Mouse (Mus musculus) heart, postnatal 0 days (tissue): ENCODE data around the gene Smo. TPM values are rescaled to one million over a fixed set of nuclear protein-coding genes. Genes with fewer than 3 reads are reported as not detected.

ENCODE experiments used
- ATAC-seq: fragments of 200-750 bp; cut with Nextera tagmentation; 2 replicates; pipeline ENCODE4 v1.8.0; 2017; ENCODE audit warnings: low read depth, moderate number of reproducible peaks, moderate library complexity; ENCODE audit not compliant: insufficient read depth
- DNase-seq: peaks from one replicate; pipeline ENCODE4 v3.0.0-alpha.2; 2016; ENCODE audit warnings: low spot score
- H3K27ac ChIP-seq: fragments of 300-500 bp; sonication (generic); 2 replicates; pipeline ENCODE4 v1.5.1; 2014; ENCODE audit warnings: low read depth, mild to moderate bottlenecking
- H3K27me3 ChIP-seq: fragments of 300-500 bp; sonication (generic); 2 replicates; pipeline ENCODE4 v1.6.1; 2014; ENCODE audit warnings: low read length, mixed read lengths; ENCODE audit not compliant: control insufficient read depth, insufficient read depth
- H3K36me3 ChIP-seq: fragments of 300-500 bp; sonication (generic); replicated peaks from 2 replicates; pipeline ENCODE4 v1.6.1; 2014; ENCODE audit warnings: low read length, mixed read lengths; ENCODE audit not compliant: control insufficient read depth, insufficient read depth
- H3K4me1 ChIP-seq: fragments of 300-500 bp; sonication (generic); 2 replicates; pipeline ENCODE4 v1.6.1; 2014; ENCODE audit warnings: antibody characterized with exemption; ENCODE audit not compliant: control insufficient read depth, insufficient read depth
- H3K4me2 ChIP-seq: fragments of 300-500 bp; sonication (generic); 2 replicates; pipeline ENCODE4 v1.6.1; 2014; ENCODE audit warnings: low read depth, mild to moderate bottlenecking, low read length, moderate library complexity
- H3K4me3 ChIP-seq: fragments of 300-500 bp; sonication (generic); 2 replicates; pipeline ENCODE4 v1.5.1; 2014; ENCODE audit warnings: low read depth, low read length
- H3K9ac ChIP-seq: fragments of 300-500 bp; sonication (generic); replicated peaks from 2 replicates; pipeline ENCODE4 v1.6.1; 2014; ENCODE audit warnings: low read depth, low read length, mixed read lengths
- H3K9me3 ChIP-seq: fragments of 300-500 bp; sonication (generic); replicated peaks from 2 replicates; pipeline ENCODE4 v1.6.1; 2016; ENCODE audit warnings: low read length; ENCODE audit not compliant: control insufficient read depth
- CTCF ChIP-seq: IDR thresholded peaks from 2 replicates; pipeline ENCODE4 v1.5.1; 2016; ENCODE audit warnings: antibody characterized with exemption, control low read depth, low read depth
- EP300 ChIP-seq: IDR thresholded peaks from 2 replicates; pipeline ENCODE4 v1.6.1; 2016; ENCODE audit warnings: antibody characterized with exemption, low read depth
- WGBS: fragments of 180-500 bp; shearing (Covaris S2); extraction: QIAGEN DNeasy Blood & Tissue Kit; methylation state at CpG from one replicate; pipeline ENCODE4 v1.1.7; 2014; 5-methylcytosine and 5-hydroxymethylcytosine counted together
- polyA plus RNA-seq: library from polyadenylated mRNA; unstranded; fragments of >200 nt; fragmentation: Nextera tagmentation; extraction: Ambion mirVana; gene quantifications from 2 replicates; pipeline ENCODE4 v1.2.1, GENCODE M21; 2015
- total RNA-seq: library from RNA; depleted of rRNA; stranded (reverse); fragments of >200 nt; gene quantifications from 2 replicates; pipeline ENCODE4 v1.2.3, GENCODE M21; 2014; ENCODE audit warnings: low replicate concordance

Smo gene
- total and polyA plus RNA-seq, 2 experiments from 2014 or later: 7.1 to 50.9 TPM

DNA sequence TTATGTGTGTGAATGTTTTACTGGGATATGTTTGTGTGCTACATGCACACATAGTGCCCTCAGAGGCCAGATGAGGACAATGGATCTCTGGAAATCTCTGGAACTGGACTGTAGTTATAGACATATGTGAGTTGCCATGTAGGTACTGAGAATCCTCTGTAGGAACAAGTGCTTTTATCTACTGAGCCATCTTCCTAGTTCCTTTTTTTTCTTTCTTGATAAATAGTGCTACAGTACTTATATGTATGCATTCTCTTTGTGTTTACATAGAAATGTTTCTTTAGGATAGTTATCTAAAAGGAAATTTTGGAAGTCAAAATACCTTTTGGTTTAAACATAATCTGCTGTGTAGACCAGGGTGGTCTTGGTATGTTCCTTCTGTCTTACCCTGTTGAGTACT is 44.8 kb downstream of the Smo start:
- DNase-seq (no peak), ATAC-seq (no peak)
- no peaks in the 10 kb centered on the region for H3K9me3 ChIP-seq
- TF ChIP-seq CTCF (no peak), EP300 (no peak)
- no peak overlapping the region for H3K27ac ChIP-seq
- H3K4me2 ChIP-seq: no peak overlapping the region
- H3K4me3 ChIP-seq: no peak overlapping the region
- no peaks in the 10 kb centered on the region for H3K36me3 ChIP-seq
- no peaks in the 10 kb centered on the region for H3K27me3 ChIP-seq
- H3K4me1 ChIP-seq: no peaks in the 10 kb centered on the region
- no peak overlapping the region for H3K9ac ChIP-seq

DNA sequence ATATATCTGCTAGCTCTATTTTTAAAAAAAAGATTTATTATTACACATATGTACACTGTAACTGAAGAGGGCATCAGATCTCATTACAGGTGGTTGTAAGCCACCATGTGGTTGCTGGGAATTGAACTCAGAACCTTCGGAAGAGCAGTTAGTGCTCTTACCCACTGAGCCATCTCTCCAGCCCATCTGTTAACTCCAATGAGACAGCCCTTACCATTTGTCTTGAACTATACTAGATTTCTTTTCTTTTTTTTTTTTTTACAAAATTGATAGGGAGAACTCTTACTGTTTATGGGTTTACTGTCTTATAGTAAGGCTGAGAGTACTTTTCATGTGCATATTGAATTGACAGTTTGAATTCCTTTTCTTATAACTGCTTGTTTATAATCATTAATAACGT is 45.3 kb downstream of the Smo start:
- H3K36me3 ChIP-seq: no peaks in the 10 kb centered on the region
- H3K4me3 ChIP-seq: no peak overlapping the region
- ATAC-seq: no peak
- 90% methylated on average over 2 of the region's 2 CpGs for WGBS
- no peak for TF ChIP-seq CTCF
- TF ChIP-seq EP300: no peak
- no peak overlapping the region for H3K4me2 ChIP-seq
- no peak overlapping the region for H3K27ac ChIP-seq
- H3K9ac ChIP-seq: no peak overlapping the region
- no peaks in the 10 kb centered on the region for H3K4me1 ChIP-seq
- H3K27me3 ChIP-seq: no peaks in the 10 kb centered on the region
- H3K9me3 ChIP-seq: no peaks in the 10 kb centered on the region
- DNase-seq: no peak

DNA sequence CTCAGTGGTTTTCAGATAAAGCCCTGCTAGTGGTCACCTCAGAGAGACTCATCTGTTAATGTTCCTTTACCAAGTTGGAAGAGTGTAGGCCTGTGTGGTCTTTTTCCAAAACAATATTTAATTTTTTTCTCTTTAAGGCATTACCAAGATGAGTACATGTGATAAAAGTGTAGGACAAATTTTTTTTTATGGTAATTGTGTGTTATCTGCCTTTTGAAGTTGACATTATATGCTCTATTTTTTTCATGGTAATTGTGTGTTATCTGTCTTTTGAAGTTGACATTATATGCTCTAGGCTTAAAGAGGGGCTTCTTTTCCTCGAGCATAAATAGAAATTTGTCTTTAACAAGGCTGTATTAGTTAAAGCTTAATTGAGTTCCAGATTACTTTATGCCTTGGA is 46.9 kb downstream of the Smo start:
- no peak overlapping the region for H3K27ac ChIP-seq
- H3K4me2 ChIP-seq: no peak overlapping the region
- no peak overlapping the region for H3K9ac ChIP-seq
- H3K9me3 ChIP-seq: no peaks in the 10 kb centered on the region
- ATAC-seq: no peak
- no peak for DNase-seq
- no peak for TF ChIP-seq CTCF
- no peak for TF ChIP-seq EP300
- H3K4me1 ChIP-seq: no peaks in the 10 kb centered on the region
- no peaks in the 10 kb centered on the region for H3K27me3 ChIP-seq
- no peak overlapping the region for H3K4me3 ChIP-seq
- H3K36me3 ChIP-seq: no peaks in the 10 kb centered on the region
- 60% methylated on average over 1 of the region's 1 CpGs for WGBS

DNA sequence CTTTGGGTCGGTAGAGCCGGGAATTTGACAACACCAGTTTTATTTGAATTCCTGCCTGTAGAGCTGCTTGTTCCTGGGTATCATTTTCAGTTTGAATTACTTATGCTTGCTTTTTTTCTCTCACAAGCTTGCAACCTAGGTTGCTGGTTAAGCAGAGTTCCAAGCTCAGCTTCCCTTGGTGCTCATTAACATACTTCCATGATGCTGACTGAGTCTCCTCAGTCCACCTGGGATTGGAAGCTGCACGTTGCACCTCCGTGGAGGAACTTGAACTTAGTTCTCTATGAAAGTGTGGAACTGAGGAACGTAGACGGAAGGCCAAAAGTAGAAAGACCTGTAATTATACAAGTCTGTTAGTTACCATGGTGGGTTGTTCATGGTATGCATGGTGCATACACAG is 48.7 kb downstream of the Smo start:
- H3K27me3 ChIP-seq: no peaks in the 10 kb centered on the region
- no peaks in the 10 kb centered on the region for H3K36me3 ChIP-seq
- H3K4me2 ChIP-seq: no peak overlapping the region
- no peak overlapping the region for H3K27ac ChIP-seq
- WGBS: 87% methylated on average over 6 of the region's 6 CpGs
- TF ChIP-seq EP300 (no peak), CTCF (no peak)
- ATAC-seq (no peak), DNase-seq (no peak)
- H3K9ac ChIP-seq: no peak overlapping the region
- no peaks in the 10 kb centered on the region for H3K9me3 ChIP-seq
- H3K4me1 ChIP-seq: no peaks in the 10 kb centered on the region
- no peak overlapping the region for H3K4me3 ChIP-seq

DNA sequence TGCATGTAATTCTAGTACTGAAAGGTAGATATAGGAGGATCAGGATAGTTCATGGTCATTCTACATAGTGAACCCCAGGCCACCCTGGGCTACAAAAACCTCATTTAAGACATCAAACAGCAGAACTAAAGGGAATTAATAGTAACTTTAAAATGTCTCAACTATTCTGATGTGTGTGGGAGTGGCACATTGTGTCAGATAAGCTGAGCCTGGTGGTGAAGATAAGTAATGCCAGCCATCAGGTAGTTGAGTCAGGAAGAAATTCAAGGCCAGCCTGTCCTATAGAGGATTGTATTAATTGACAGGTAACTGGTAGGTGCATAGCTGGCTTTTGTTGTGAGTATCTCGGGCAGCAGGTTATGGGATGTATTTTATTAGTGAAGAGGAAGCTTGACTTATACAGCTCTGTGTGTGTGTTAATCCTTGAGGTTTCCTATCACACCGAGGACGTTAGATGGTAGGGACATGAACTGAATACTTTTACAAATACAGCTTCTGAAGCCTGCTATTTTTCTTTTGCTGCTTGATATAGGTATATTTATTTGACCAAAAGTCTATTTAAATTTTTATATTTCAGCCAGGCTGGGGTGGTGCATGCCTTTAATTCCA is 49.2 kb downstream of the Smo start:
- Histone ChIP-seq H3K4me3 (no peak overlapping the region), H3K9ac (no peak overlapping the region), H3K4me1 (no peaks in the 10 kb centered on the region), H3K4me2 (no peak overlapping the region), H3K9me3 (no peaks in the 10 kb centered on the region), H3K27ac (no peak overlapping the region), H3K36me3 (no peaks in the 10 kb centered on the region), H3K27me3 (no peaks in the 10 kb centered on the region)
- DNase-seq (no peak), ATAC-seq (no peak)
- 85% methylated on average over 3 of the region's 3 CpGs for WGBS
- TF ChIP-seq EP300: no peak
- no peak for TF ChIP-seq CTCF

DNA sequence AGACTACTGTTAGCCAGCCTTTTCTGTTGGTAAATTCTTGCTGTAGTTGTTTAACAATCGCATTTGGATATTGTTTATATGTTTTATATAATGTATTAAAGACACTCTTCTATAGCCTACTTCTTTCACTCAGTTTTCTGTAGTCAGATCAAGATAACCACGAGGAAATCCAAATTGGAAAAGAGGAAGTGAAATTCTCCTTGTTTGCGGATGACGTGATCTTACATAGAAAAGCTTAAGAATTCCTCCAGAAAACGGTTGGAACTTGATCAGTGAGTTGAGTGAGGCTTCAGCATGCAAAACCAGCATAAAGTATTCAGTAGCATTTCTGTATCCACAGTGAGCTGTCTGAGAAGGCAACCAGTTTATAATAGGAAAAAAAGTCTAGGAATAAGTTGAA is 50.5 kb downstream of the Smo start:
- no peak for DNase-seq
- Histone ChIP-seq H3K4me3 (no peak overlapping the region), H3K27ac (no peak overlapping the region), H3K9ac (no peak overlapping the region), H3K4me2 (no peak overlapping the region), H3K27me3 (no peaks in the 10 kb centered on the region), H3K9me3 (no peaks in the 10 kb centered on the region), H3K36me3 (no peaks in the 10 kb centered on the region), H3K4me1 (no peaks in the 10 kb centered on the region)
- TF ChIP-seq CTCF (no peak), EP300 (no peak)
- 75% methylated on average over 5 of the region's 5 CpGs for WGBS
- no peak for ATAC-seq
